Mouse (Mus musculus) MEL (cell line): ENCODE data around the gene Cd209a. TPM values are rescaled to one million over a fixed set of nuclear protein-coding genes. Genes with fewer than 3 reads are reported as not detected.

Experiments used
- DNase-seq: peaks from one replicate; pipeline ENCODE4 v3.0.0; 2011; ENCODE audit warnings: low read depth, low spot score
- H3K27ac ChIP-seq: 2 replicates; pipeline ENCODE4 v1.5.1; 2012; ENCODE audit warnings: low read depth, mild to moderate bottlenecking, control low read depth, low read length, moderate library complexity; ENCODE audit not compliant: control insufficient read depth
- H3K27me3 ChIP-seq, 2 experiments: fragments of 150-350 bp in 1 of 2; sonication (generic) in 1 of 2; 2 replicates each; pipeline ENCODE4 v1.6.1; 2012; ENCODE audit warnings: low read length in 2 of 2, mild to moderate bottlenecking in 2 of 2, improper control_type of control experiment in 1 of 2, moderate library complexity in 1 of 2; ENCODE audit not compliant: insufficient read depth in 2 of 2, control insufficient read depth in 1 of 2
- H3K36me3 ChIP-seq, 2 experiments: 2 replicates each; pipeline ENCODE4 v1.6.1; 2012 to 2014; ENCODE audit warnings: low read length in 2 of 2, improper control_type of control experiment in 1 of 2, inconsistent platforms in 1 of 2, mild to moderate bottlenecking in 1 of 2; ENCODE audit not compliant: insufficient read depth in 2 of 2, control insufficient read depth in 1 of 2
- H3K4me1 ChIP-seq, 2 experiments: fragments of 150-350 bp in 1 of 2; sonication (generic) in 1 of 2; 2 replicates each; pipeline ENCODE4 v1.6.1; 2012; ENCODE audit warnings: low read length in 2 of 2, improper control_type of control experiment in 1 of 2, mild to moderate bottlenecking in 1 of 2; ENCODE audit not compliant: insufficient read depth in 2 of 2, control insufficient read depth in 1 of 2
- H3K4me3 ChIP-seq, 2 experiments: fragments of 150-350 bp in 1 of 2; sonication (generic) in 1 of 2; 2 replicates each; pipeline ENCODE4 v1.5.1; 2012; ENCODE audit warnings: low read depth in 2 of 2, low read length in 2 of 2, mild to moderate bottlenecking in 2 of 2, moderate library complexity in 2 of 2, control low read depth in 1 of 2, improper control_type of control experiment in 1 of 2; ENCODE audit not compliant: control insufficient read depth in 1 of 2, insufficient read depth in 1 of 2
- H3K79me2 ChIP-seq: 2 replicates; pipeline ENCODE4 v1.6.1; 2012; ENCODE audit warnings: mild to moderate bottlenecking, low read length, moderate library complexity; ENCODE audit not compliant: control insufficient read depth, poor library complexity, insufficient read depth
- H3K9ac ChIP-seq: 2 replicates; pipeline ENCODE4 v1.6.1; 2012; ENCODE audit warnings: low read depth, mild to moderate bottlenecking, control low read depth, low read length, moderate library complexity; ENCODE audit not compliant: control insufficient read depth, poor library complexity, severe bottlenecking
- H3K9me3 ChIP-seq: fragments of 150-350 bp; sonication (generic); replicated peaks from 2 replicates; pipeline ENCODE4 v1.6.1; 2012; ENCODE audit warnings: mild to moderate bottlenecking, low read length, improper control_type of control experiment, moderate library complexity; ENCODE audit not compliant: insufficient read depth
- BHLHE40 ChIP-seq: IDR thresholded peaks from 2 replicates; pipeline ENCODE4 v1.6.1; 2012; ENCODE audit warnings: low read depth, mild to moderate bottlenecking, inconsistent platforms, low read length, improper control_type of control experiment, borderline replicate concordance
- CHD1 ChIP-seq: IDR thresholded peaks from 2 replicates; pipeline ENCODE4 v1.6.1; 2012; ENCODE audit warnings: low read depth, mild to moderate bottlenecking, inconsistent platforms, low read length, improper control_type of control experiment
- CHD2 ChIP-seq: IDR thresholded peaks from 2 replicates; pipeline ENCODE4 v1.6.1; 2011; ENCODE audit warnings: low read length, improper control_type of control experiment
- CTCF ChIP-seq, 3 experiments: IDR thresholded peaks in 2 of 3; conservative IDR thresholded peaks in 1 of 3; 2 replicates each; pipeline ENCODE4 v1.5.1; 2011 to 2012; ENCODE audit warnings: low read length in 3 of 3, low read depth in 2 of 3, mild to moderate bottlenecking in 2 of 3, improper control_type of control experiment in 1 of 3, inconsistent platforms in 1 of 3, mixed read lengths in 1 of 3, moderate library complexity in 1 of 3; ENCODE audit not compliant: control insufficient read depth in 1 of 3, insufficient read depth in 1 of 3, poor library complexity in 1 of 3, severe bottlenecking in 1 of 3
- E2F4 ChIP-seq: IDR thresholded peaks from 2 replicates; pipeline ENCODE4 v1.6.1; 2011; ENCODE audit warnings: low read depth, low read length, improper control_type of control experiment, borderline replicate concordance
- ELF1 ChIP-seq: IDR thresholded peaks from 2 replicates; pipeline ENCODE4 v1.6.1; 2014; ENCODE audit warnings: low read depth, mild to moderate bottlenecking, inconsistent platforms, low read length, improper control_type of control experiment, moderate library complexity
- ETS1 ChIP-seq: IDR thresholded peaks from 2 replicates; pipeline ENCODE4 v1.6.1; 2012; ENCODE audit warnings: low read depth, mild to moderate bottlenecking, inconsistent platforms, low read length, improper control_type of control experiment, moderate library complexity
- GABPA ChIP-seq: IDR thresholded peaks from 2 replicates; pipeline ENCODE4 v1.6.1; 2012; ENCODE audit warnings: low read depth, mild to moderate bottlenecking, inconsistent platforms, low read length, improper control_type of control experiment, moderate library complexity
- GATA1 ChIP-seq: IDR thresholded peaks from 2 replicates; pipeline ENCODE4 v1.6.1; 2011; ENCODE audit warnings: low read depth, low read length, improper control_type of control experiment
- HCFC1 ChIP-seq: IDR thresholded peaks from 2 replicates; pipeline ENCODE4 v1.6.1; 2012; ENCODE audit warnings: low read depth, mild to moderate bottlenecking, inconsistent platforms, low read length, improper control_type of control experiment, moderate library complexity
- JUND ChIP-seq: IDR thresholded peaks from 2 replicates; pipeline ENCODE4 v1.6.1; 2011; ENCODE audit warnings: low read depth, mild to moderate bottlenecking, improper control_type of control experiment, low read length
- KAT2A ChIP-seq: conservative IDR thresholded peaks from 2 replicates; pipeline ENCODE4 v1.6.1; 2012; ENCODE audit warnings: low read depth, low read length, improper control_type of control experiment, inconsistent platforms
- MAFK ChIP-seq: IDR thresholded peaks from 2 replicates; pipeline ENCODE4 v1.6.1; 2011; ENCODE audit warnings: low read depth, mild to moderate bottlenecking, low read length, improper control_type of control experiment, borderline replicate concordance
- MAX ChIP-seq: IDR thresholded peaks from 2 replicates; pipeline ENCODE4 v1.6.1; 2011; ENCODE audit warnings: low read length, improper control_type of control experiment
- MAZ ChIP-seq: IDR thresholded peaks from 2 replicates; pipeline ENCODE4 v1.6.1; 2012; ENCODE audit warnings: low read depth, mild to moderate bottlenecking, inconsistent platforms, low read length, improper control_type of control experiment
- MEF2A ChIP-seq: IDR thresholded peaks from 2 replicates; pipeline ENCODE4 v1.6.1; 2014; ENCODE audit warnings: low read depth, mild to moderate bottlenecking, inconsistent platforms, low read length, improper control_type of control experiment; ENCODE audit not compliant: poor library complexity, insufficient replicate concordance, severe bottlenecking; ENCODE audit errors: extremely low read depth
- MXI1 ChIP-seq: IDR thresholded peaks from 2 replicates; pipeline ENCODE4 v1.6.1; 2011; ENCODE audit warnings: mild to moderate bottlenecking, low read depth, low read length, improper control_type of control experiment
- MYB ChIP-seq: IDR thresholded peaks from 2 replicates; pipeline ENCODE4 v1.6.1; 2011; ENCODE audit warnings: mild to moderate bottlenecking, low read depth, low read length, improper control_type of control experiment
- MYC ChIP-seq: IDR thresholded peaks from 2 replicates; pipeline ENCODE4 v1.6.1; 2011; ENCODE audit warnings: low read depth, mild to moderate bottlenecking, low read length, improper control_type of control experiment, moderate library complexity
- NELFE ChIP-seq: IDR thresholded peaks from 2 replicates; pipeline ENCODE4 v1.6.1; 2011; ENCODE audit warnings: low read depth, low read length, improper control_type of control experiment
- NRF1 ChIP-seq: IDR thresholded peaks from 2 replicates; pipeline ENCODE4 v1.6.1; 2014; ENCODE audit warnings: low read depth, mild to moderate bottlenecking, inconsistent platforms, low read length, improper control_type of control experiment, moderate library complexity; ENCODE audit not compliant: poor library complexity, insufficient read depth, severe bottlenecking
- POLR2A ChIP-seq, 2 experiments: IDR thresholded peaks; 2 replicates each; pipeline ENCODE4 v1.6.1; 2011 to 2012; ENCODE audit warnings: low read length in 2 of 2, mild to moderate bottlenecking in 2 of 2, control low read depth in 1 of 2, improper control_type of control experiment in 1 of 2, low read depth in 1 of 2, moderate library complexity in 1 of 2; ENCODE audit not compliant: control insufficient read depth in 1 of 2, insufficient read depth in 1 of 2, poor library complexity in 1 of 2
- POLR2AphosphoS2 ChIP-seq: IDR thresholded peaks from 2 replicates; pipeline ENCODE4 v1.6.1; 2011; ENCODE audit warnings: low read length, improper control_type of control experiment
- POLR2AphosphoS5 ChIP-seq: IDR thresholded peaks from 2 replicates; pipeline ENCODE4 v1.6.1; 2012; ENCODE audit warnings: low read depth, borderline replicate concordance, mild to moderate bottlenecking, inconsistent platforms, low read length, moderate library complexity, mixed read lengths
- RAD21 ChIP-seq: IDR thresholded peaks from 2 replicates; pipeline ENCODE4 v1.6.1; 2011; ENCODE audit warnings: mild to moderate bottlenecking, low read depth, low read length, improper control_type of control experiment
- RCOR1 ChIP-seq: IDR thresholded peaks from 2 replicates; pipeline ENCODE4 v1.6.1; 2012; ENCODE audit warnings: low read depth, mild to moderate bottlenecking, inconsistent platforms, low read length, improper control_type of control experiment
- SIN3A ChIP-seq: IDR thresholded peaks from 2 replicates; pipeline ENCODE4 v1.6.1; 2012; ENCODE audit warnings: low read length, improper control_type of control experiment, inconsistent platforms
- SMC3 ChIP-seq: IDR thresholded peaks from 2 replicates; pipeline ENCODE4 v1.6.1; 2011; ENCODE audit warnings: low read depth, low read length, improper control_type of control experiment
- TAL1 ChIP-seq: IDR thresholded peaks from 2 replicates; pipeline ENCODE4 v1.6.1; 2012; ENCODE audit warnings: mild to moderate bottlenecking, inconsistent platforms, low read length, moderate library complexity, mixed read lengths
- TBP ChIP-seq: IDR thresholded peaks from 2 replicates; pipeline ENCODE4 v1.8.0; 2011; ENCODE audit warnings: low read depth, low read length, improper control_type of control experiment
- TCF12 ChIP-seq: IDR thresholded peaks from 2 replicates; pipeline ENCODE4 v1.6.1; 2014; ENCODE audit warnings: low read depth, mild to moderate bottlenecking, inconsistent platforms, low read length, improper control_type of control experiment, moderate library complexity
- UBTF ChIP-seq: IDR thresholded peaks from 2 replicates; pipeline ENCODE4 v1.6.1; 2012; ENCODE audit warnings: low read depth, mild to moderate bottlenecking, inconsistent platforms, low read length, improper control_type of control experiment, moderate library complexity, borderline replicate concordance; ENCODE audit not compliant: insufficient read depth
- USF1 ChIP-seq: IDR thresholded peaks from 2 replicates; pipeline ENCODE4 v1.6.1; 2014; ENCODE audit warnings: low read depth, mild to moderate bottlenecking, inconsistent platforms, low read length, improper control_type of control experiment, moderate library complexity
- USF2 ChIP-seq, 2 experiments: IDR thresholded peaks; 2 replicates each; pipeline ENCODE4 v1.6.1; 2011 to 2012; ENCODE audit warnings: improper control_type of control experiment in 2 of 2, low read length in 2 of 2, borderline replicate concordance in 1 of 2, inconsistent platforms in 1 of 2, low read depth in 1 of 2, mild to moderate bottlenecking in 1 of 2; ENCODE audit not compliant: insufficient read depth in 1 of 2
- ZC3H11A ChIP-seq: IDR thresholded peaks from 2 replicates; pipeline ENCODE4 v1.6.1; 2012; ENCODE audit warnings: low read depth, mild to moderate bottlenecking, inconsistent platforms, low read length, improper control_type of control experiment
- ZKSCAN1 ChIP-seq: IDR thresholded peaks from 2 replicates; pipeline ENCODE4 v1.6.1; 2012; ENCODE audit warnings: low read depth, mild to moderate bottlenecking, inconsistent platforms, low read length, improper control_type of control experiment, moderate library complexity
- ZMIZ1 ChIP-seq: IDR thresholded peaks from 2 replicates; pipeline ENCODE4 v1.6.1; 2012; ENCODE audit warnings: low read depth, mild to moderate bottlenecking, inconsistent platforms, low read length, improper control_type of control experiment, moderate library complexity
- ZNF384 ChIP-seq: IDR thresholded peaks from 2 replicates; pipeline ENCODE4 v1.6.1; 2012; ENCODE audit warnings: low read depth, mild to moderate bottlenecking, inconsistent platforms, low read length, improper control_type of control experiment
- polyA plus RNA-seq, 2 experiments: library from polyadenylated mRNA; stranded (reverse) in 1 of 2; unstranded in 1 of 2; fragments of >175 nt in 1 of 2; fragments of >200 nt in 1 of 2; gene quantifications; 2 replicates each; pipeline versions ENCODE4 v1.2.1 to v1.2.4; 2012; ENCODE audit warnings: low replicate concordance in 2 of 2, low read depth in 1 of 2; ENCODE audit not compliant: insufficient read length in 2 of 2, insufficient read depth in 1 of 2, missing spikeins in 1 of 2
- total RNA-seq: library from RNA; depleted of rRNA; stranded (reverse); fragments of 300-350 nt; gene quantifications from 2 replicates; pipeline ENCODE4 v1.2.3, GENCODE M21; 2012

Gene Cd209a
- total and polyA plus RNA-seq, 3 experiments: not detected

GRCm38 (mm10) chr8:3711646-3712045 lies 37.1 kb downstream of the Cd209a start:
- DNase-seq: peak; percentile 77
- H3K9ac ChIP-seq: no peak overlapping the region
- H3K36me3 ChIP-seq: peaks cover 0 to 12% of the 10 kb centered on the region in 2 experiments; a peak in 2 of 4 replicates
- H3K27ac ChIP-seq: peak overlapping the region; percentile 44
- peaks cover 3 to 14% of the 10 kb centered on the region in 2 experiments; a peak in 3 of 4 replicates for H3K4me1 ChIP-seq
- no peaks in the 10 kb centered on the region; a peak in 2 of 4 replicates for H3K27me3 ChIP-seq
- no peak overlapping the region for H3K4me3 ChIP-seq
- no peaks in the 10 kb centered on the region for H3K9me3 ChIP-seq
- H3K79me2 ChIP-seq: no peaks in the 10 kb centered on the region
- TF ChIP-seq E2F4 (no peak), ZMIZ1 (no peak), MAFK (no peak), MAZ (no peak), NRF1 (no peak), MAX (peak; percentile 82), ZC3H11A (no peak), POLR2AphosphoS5 (no peak), MYC (peak; percentile 84; the same call in 1 of the 2 replicates), USF1 (no peak), UBTF (no peak), BHLHE40 (peak; percentile 59; the same call in 1 of the 2 replicates), CTCF (IDR thresholded peaks at IDR 0.05 in 2 of 3, conservative IDR thresholded peaks at IDR 0.05 in 1 of 3; ENCODE audit: control insufficient read depth in 1 of 3, insufficient read depth in 1 of 3, low read depth in 2 of 3, low read length in 3 of 3, poor library complexity in 1 of 3, severe bottlenecking in 1 of 3) (no peak), CHD1 (no peak), TCF12 (peak; percentile 83), ZKSCAN1 (no peak), ZNF384 (no peak), GATA1 (peak; percentile 78), ETS1 (peak; percentile 77), CHD2 (no peak), NELFE (no peak), GABPA (no peak), RCOR1 (peak; percentile 46; the same call in 1 of the 2 replicates), JUND (no peak), RAD21 (no peak), KAT2A (no peak), MXI1 (no peak; the same call in 1 of the 2 replicates), SMC3 (no peak), ELF1 (no peak), TAL1 (peak; percentile 80), USF2 (IDR thresholded peaks at IDR 0.05; ENCODE audit: borderline replicate concordance in 1 of 2, insufficient read depth in 1 of 2, low read depth in 1 of 2, low read length in 2 of 2) (no peak), TBP (no peak), POLR2A (IDR thresholded peaks at IDR 0.05; ENCODE audit: control insufficient read depth in 1 of 2, insufficient read depth in 1 of 2, low read depth in 1 of 2, low read length in 2 of 2, poor library complexity in 1 of 2) (no peak), HCFC1 (no peak), MYB (no peak), SIN3A (peak; percentile 68), MEF2A (no peak), POLR2AphosphoS2 (no peak)
